Mouse (Mus musculus) G1E-ER4 (cell line): ENCODE results near the gene Baz2b. TPM values are rescaled to one million over a fixed set of nuclear protein-coding genes. Genes with fewer than 3 reads are reported as not detected.

ENCODE experiments used
- GATA1 ChIP-seq: IDR thresholded peaks from one replicate; pipeline ENCODE4 v1.8.0; 2012; ENCODE audit warnings: low read length, inconsistent platforms
- polyA plus RNA-seq: library from polyadenylated mRNA; stranded (reverse); fragments of >175 nt; gene quantifications from 2 replicates; pipeline ENCODE4 v1.2.3, GENCODE M21; 2012

The Baz2b gene
- polyA plus RNA-seq, 1 experiment, result 16.4 TPM

- TF ChIP-seq GATA1, result no peak
These were observed 235.7 kb downstream of the Baz2b start for GRCm38 (mm10) chr2:59973962-59974361.

- no peak for TF ChIP-seq GATA1
These were observed 236.5 kb downstream of the Baz2b start for GRCm38 (mm10) chr2:59973104-59973641.

- TF ChIP-seq GATA1, result no peak
These were observed 239.1 kb downstream of the Baz2b start for GRCm38 (mm10) chr2:59970511-59970910.

GRCm38 (mm10) chr2:59969099-59969498, 240.5 kb downstream of the Baz2b start:
- no peak for TF ChIP-seq GATA1

GRCm38 (mm10) chr2:59968593-59968992, 241.0 kb downstream of the Baz2b start:
- TF ChIP-seq GATA1, result no peak

GRCm38 (mm10) chr2:59966454-59966853, 243.2 kb downstream of the Baz2b start:
- TF ChIP-seq GATA1, result no peak

- no peak for TF ChIP-seq GATA1
These were observed 246.6 kb downstream of the Baz2b start for GRCm38 (mm10) chr2:59963011-59963410.

GRCm38 (mm10) chr2:59962579-59962978, 247.1 kb downstream of the Baz2b start:
- TF ChIP-seq GATA1, result no peak

- no peak for TF ChIP-seq GATA1
These were observed 249.2 kb downstream of the Baz2b start for GRCm38 (mm10) chr2:59960495-59960772.

- no peak for TF ChIP-seq GATA1
These were observed 249.8 kb downstream of the Baz2b start for GRCm38 (mm10) chr2:59959668-59960494.

GRCm38 (mm10) chr2:59958543-59958942, 251.1 kb downstream of the Baz2b start:
- no peak for TF ChIP-seq GATA1

GRCm38 (mm10) chr2:59955916-59956315, 253.7 kb downstream of the Baz2b start:
- no peak for TF ChIP-seq GATA1

- no peak for TF ChIP-seq GATA1
These were observed 254.8 kb downstream of the Baz2b start for GRCm38 (mm10) chr2:59954791-59955190.

- no peak for TF ChIP-seq GATA1
These were observed 257.2 kb downstream of the Baz2b start for GRCm38 (mm10) chr2:59952286-59953014.

GRCm38 (mm10) chr2:59951706-59952105, 257.9 kb downstream of the Baz2b start:
- no peak for TF ChIP-seq GATA1

- TF ChIP-seq GATA1, result no peak
These were observed 258.5 kb downstream of the Baz2b start for GRCm38 (mm10) chr2:59951127-59951526.

- no peak for TF ChIP-seq GATA1
These were observed 273.3 kb downstream of the Baz2b start for GRCm38 (mm10) chr2:59936296-59936695.

GRCm38 (mm10) chr2:59933129-59933528, 276.5 kb downstream of the Baz2b start:
- no peak for TF ChIP-seq GATA1
